Mouse (Mus musculus): ENCODE results near the gene Atp2c1.

Gene Atp2c1

DNA sequence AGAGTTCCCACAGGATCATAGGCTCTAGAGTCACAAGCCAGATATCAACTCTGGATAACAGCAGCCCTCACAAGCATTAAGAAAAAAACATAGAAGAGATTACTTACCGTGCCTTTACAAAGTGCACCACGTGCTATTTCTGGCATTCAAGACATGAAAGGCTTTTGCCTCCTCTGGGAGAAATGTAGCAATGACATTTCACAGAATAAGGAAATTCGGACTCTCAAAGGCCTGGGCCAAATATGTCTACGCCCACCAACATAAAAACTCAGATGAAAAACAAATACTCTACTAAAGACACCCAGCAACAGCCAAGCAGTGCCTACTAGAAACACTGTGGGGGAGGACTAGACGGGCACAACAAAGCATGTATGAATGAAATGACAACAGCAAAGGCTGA lies 38.8 kb downstream of the Atp2c1 start:
- in situ Hi-C loops (cut with MseI, MboI) = no loop called here

DNA sequence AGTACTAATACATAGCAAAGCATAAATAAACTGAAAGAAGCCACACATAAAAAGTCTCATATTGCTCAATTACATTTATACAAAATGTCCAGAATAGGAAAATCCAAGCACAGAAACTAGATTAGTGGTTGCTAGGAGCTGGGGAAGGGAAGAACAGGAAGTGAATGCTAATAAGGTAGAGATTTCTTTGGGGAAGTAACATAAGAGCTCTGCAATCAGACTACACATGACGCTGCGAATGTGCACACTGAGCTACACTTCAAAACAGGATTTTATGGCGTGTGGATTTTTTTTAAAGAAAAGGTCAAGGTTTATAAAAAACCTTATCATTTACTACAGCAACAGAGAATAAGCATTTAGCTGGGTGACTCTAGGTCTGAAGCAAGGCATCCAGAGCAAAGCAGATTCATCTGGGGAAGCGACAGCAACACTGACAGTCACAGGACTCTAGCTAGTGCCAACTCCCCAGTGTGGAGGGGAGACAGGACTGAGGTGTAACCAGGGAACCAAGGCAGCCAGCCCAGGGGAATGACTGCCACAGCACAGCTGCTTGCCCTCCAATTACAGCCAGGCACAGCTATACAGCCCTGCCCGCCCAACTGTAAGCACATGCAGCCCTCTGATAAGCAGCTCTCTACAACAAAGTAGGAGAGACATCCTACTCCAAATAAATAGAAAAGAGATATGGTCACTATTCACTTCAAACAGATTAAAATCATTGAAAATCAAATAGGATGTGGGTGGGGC lies 42.6 kb downstream of the Atp2c1 start:
- in situ Hi-C loops (cut with MseI, MboI) = no loop called here

DNA sequence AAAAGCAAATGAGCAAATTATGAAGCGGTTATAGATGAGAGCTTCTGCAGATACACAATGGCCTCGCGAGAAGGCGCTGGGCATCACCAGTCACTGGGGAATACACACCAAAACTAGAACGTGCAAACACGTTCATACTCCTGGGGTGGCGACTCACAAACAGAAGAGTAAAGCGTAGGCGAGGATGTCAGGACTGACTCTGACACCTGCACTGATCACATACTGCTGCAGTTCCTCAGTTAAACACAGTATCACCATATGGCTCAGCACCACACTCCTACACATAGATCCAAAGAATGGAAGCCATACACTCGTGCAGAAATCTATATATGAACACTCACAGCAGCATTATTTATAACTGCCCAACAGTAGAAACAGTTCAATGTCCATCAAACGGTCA lies 43.2 kb downstream of the Atp2c1 start:
- in situ Hi-C loops (cut with MseI, MboI) = no loop called here

DNA sequence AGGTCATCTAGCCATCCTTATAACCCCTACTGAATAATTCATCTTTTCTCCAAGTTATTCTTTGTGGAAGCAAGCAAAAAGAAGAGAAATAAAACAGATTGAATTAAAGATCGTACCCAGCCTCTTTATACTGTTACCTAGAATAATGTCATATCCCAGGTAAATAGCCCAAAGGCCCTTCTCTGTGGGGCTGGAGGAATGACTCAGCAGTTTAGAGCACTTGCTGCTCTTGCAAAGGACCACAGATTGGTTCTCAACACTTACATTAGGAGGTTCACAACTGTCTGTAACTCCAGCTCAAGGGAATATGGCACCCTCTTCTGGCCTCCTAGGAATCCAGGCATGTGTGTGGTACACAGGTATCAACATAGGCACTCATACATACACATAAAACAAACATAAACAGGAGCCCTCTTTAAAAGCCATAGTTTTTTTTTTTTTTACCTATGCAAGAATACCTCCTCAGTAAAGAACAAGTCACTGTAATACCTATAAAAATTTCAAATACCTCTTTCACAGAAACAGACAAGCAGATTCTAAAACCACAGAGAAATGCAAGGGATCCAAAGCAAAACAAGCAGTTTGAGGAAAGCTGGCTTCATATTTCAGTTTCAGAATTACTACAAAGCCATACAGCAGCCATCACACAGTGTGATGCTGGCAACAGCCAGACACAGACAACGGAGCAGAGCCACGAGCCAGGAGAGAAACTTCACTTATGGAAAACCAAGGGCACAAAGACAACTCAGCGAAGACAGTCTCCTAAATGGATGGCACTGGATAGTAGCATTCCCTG lies 44.2 kb downstream of the Atp2c1 start:
- in situ Hi-C loops (cut with MseI, MboI) = no loop called here

DNA sequence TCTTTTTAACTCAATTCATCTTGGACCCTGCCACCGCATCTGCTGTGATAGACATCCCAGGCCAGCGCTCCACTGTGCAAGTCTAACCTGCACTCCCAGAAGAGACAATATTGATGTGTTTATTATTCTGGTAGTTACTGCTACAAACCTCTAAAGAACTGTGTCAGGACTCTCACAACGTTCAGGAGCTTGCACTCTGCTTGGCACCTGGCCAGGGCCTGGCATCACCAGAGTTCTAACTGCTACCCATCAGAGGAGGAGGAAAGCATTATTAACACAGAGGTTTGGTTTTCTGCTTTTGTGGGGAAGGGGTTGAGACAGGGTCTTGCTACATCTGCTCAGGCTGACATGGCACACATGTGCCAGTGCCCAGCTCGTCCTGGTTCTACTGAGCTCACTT lies 45.0 kb downstream of the Atp2c1 start:
- in situ Hi-C loops (cut with MseI, MboI) = no loop called here

DNA sequence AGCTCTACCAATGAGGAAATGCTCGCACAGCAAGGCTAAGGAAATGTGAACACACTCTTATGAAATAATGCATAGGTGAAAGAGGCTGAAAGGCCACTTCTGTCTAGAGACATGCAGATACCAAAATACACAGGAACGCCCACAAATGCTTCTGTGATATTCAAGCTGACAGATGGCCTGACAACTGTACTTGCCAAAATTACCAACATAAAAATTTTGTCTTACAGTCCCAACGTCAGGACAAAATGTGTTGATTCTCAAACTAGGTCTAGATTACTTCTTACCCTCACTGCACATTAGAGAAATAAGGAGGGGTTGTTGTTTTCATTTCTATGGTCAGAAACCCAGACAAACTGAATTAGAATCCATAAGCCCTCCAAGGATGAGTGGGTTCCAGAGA lies 51.0 kb downstream of the Atp2c1 start:
- in situ Hi-C loops (cut with MseI, MboI) = no loop called here

DNA sequence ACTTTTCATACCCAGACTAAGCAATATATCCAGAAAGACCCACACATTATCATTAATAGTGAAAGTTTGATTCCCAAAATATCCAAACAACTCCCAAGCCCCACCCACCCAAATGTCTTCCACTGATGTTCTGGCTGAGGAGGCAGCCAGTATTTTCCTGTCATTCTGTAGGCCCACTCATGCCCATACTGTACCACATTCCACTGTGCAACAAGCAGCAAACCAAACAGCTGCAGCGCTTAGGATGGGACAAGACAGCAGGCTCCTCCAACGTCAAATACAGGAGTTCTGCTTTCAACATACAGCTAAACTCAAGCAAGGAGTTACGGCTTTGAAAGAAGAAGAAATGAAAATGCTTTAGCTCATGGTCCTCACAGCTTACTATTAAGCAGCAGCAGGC lies 52.2 kb downstream of the Atp2c1 start:
- in situ Hi-C loops (cut with MseI, MboI) = no loop called here

DNA sequence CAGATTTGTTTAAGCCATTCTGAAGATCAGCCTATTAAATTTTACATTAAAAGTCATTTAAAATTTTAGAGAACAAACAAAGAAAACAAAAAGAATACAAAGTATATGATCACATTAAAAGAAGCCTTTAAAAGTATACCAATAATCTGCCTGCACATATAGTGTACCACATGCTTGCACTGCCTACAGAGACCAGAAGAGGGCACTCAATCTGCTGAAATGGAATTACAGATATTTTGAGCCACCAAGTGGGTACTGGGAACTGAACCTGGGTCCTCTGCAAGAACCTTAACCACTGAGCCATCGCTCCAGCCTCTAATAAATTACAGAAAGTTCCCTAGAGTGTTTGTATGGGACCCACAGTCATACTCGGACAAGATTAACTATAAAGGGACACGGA lies 59.3 kb downstream of the Atp2c1 start:
- in situ Hi-C loops (cut with MseI, MboI) = no loop called here

DNA sequence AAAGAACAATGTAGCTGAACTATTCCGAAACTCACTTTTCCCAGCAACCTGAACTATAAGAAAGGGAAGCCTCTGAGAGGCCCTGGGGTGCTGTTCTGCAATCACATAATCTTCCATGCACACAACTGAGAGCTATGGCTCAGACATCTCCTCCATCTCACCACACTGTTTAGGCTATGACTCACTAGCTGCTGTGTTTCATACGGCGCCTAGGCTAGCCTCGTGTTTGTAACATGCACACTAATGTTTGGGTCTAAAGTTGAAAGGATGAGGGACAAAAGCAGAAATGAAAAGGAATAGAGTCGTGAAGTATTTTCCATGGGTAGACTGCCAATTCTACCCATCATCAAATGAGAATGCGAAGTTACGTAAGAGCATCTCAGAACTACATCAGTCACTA lies 65.6 kb downstream of the Atp2c1 start:
- in situ Hi-C loops (cut with MseI, MboI) = no loop called here

DNA sequence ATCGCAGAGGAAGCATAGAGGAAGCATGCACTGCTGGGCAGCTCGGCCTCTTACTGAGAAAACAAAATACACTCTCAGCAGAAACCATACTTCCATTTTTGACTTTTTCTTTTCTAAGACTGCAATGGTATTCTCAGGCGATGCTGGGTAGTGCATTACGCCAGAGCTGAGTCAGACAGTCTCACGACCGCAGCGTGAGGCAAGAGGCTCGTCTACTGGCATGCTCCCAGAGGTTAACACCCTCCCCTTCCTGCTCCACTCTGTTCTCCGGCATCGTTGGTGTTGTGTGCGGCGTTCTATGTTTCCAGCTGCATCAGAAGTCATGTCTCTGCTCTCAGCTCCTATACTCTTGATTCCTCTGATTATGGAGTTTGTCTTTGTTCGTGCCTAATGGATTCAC lies 68.1 kb downstream of the Atp2c1 start:
- in situ Hi-C loops (cut with MseI, MboI) = no loop called here

DNA sequence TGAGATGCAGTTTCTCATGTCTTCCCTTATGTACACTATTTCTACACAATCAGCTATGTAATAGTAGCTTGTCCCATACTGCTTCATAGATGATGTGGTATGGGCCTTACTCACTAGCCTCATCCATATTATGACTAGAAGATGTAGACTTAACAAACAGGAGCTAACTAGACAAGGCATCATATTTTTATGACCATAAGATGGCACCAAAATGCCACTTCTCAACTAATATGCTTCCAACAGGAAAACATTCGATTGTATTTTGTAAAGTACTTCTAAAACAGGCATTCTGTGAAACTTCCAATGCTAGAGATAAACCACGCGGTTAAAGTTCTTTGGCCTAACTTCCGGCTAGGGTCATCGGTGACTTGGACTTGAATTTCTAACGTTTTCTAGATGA lies 118.6 kb downstream of the Atp2c1 start:
- in situ Hi-C loops (cut with MseI, MboI) = no loop called here

DNA sequence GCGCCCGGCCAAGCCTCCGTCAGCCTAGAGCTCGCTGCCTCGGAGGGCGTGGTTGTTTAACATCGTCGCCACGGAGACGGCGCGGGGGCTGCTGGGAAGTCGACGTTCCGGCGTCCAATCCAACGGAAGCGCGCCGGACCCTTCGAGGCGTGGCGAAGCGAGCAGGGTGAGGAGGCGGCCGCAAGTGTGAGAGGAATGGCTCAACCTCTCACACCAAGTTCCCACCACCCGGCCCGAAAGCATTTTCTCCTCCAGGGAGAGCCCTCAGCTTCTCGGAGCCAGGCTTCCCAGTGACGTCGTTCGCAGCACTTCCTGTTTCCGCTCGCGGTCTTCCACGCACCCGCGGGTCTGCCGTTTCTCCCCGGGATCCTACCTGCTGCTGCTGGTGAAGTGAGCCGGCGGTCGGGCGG lies 131.9 kb downstream of the Atp2c1 start, which contains the start of the genes Aste1 and Nek11:
Aste1 (plus strand) TSS at position 175 of the 410 bp plus-strand sequence.
Nek11 (minus strand) TSS at position 307 of the 410 bp plus-strand sequence.
- in situ Hi-C loops (cut with MseI, MboI) = loop anchor here (25.0 kb wide), 2 partner anchors 808 to 833 kb away; no protein-coding TSS in a partner anchor

DNA sequence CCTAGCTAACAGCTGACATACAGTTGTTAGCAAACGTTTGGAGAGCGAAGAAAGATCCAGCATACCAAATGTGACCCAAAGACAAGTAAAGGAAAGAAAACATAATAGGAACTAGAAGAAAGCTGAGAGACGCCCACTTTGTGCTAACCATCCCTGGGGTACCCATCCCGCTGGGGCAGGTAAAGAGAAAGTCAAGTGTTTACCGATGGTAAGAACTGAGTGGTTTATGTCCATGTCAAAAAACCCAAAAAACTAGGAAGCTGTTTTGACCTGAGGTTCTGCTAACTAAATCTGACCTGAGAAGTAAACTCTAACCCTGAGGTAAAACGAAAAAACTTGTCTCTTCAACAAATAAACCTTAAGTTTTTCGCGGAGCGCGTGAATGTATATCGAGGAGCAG lies 132.4 kb downstream of the Atp2c1 start:
- in situ Hi-C loops (cut with MseI, MboI) = loop anchor here (25.0 kb wide), 2 partner anchors 807 to 832 kb away; no protein-coding TSS in a partner anchor

DNA sequence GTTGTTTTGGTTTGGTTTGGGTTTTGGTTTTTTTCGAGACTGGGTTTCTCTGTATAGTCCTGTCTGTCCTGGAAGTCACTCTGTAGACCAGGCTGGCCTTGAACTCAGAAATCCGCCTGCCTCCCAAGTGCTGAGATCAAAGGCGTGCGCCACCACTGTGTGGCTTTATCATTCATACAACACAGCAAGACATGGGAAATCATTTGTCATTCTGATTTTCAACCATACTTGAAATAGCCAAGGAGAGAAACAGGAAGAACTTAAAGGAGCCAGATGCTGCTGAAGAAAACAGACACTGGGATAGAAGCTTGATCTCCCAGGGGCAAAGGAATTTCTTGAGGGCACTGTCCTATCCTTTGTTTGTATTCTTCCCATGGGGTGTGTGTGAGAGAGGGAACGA lies 136.5 kb downstream of the Atp2c1 start:
- in situ Hi-C loops (cut with MseI, MboI) = loop anchor here (25.0 kb wide), 2 partner anchors 803 to 828 kb away; no protein-coding TSS in a partner anchor

DNA sequence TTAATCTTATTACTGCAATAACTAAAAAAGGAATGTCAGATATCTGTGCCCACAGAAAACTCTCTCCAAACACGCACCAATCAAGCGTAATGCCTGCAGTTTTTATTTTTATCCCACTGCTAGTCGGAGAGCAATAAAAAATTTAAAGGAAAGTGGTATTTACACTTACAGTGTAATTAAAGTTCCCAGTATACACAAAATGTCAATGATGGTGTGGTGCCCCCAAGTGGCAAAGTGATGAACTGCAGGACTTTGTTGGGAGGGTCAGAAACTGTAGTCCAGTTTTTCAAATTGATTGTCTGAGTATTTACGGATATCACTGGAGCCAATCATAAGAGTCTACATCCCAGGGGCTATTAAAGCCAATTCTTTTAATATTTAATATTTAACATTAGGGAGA lies 137.8 kb downstream of the Atp2c1 start:
- in situ Hi-C loops (cut with MseI, MboI) = loop anchor here (10.0 to 25.0 kb wide), 3 partner anchors 334 to 827 kb away; partner anchors contain the start of gene Mrpl3 (in 1 of the 2)

DNA sequence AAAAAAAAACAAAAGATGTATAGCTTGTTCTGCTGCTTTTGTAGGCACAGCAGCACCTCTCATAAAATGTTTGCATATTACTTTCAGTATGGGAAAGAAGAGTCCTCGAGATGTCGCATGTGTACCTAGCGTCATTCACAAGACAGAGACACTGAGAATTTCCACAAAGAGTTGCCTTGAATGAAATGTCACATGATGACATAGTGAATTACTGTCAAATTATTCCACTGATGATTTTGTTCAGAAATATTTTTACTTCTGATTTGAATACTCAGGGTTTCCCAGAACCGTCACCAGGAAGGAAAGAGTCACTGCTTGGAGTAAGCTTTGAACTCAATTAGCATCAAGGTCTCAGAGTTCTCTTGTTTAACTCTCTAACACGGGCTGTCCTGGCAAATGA lies 139.7 kb downstream of the Atp2c1 start:
- in situ Hi-C loops (cut with MseI, MboI) = loop anchor here (10.0 to 25.0 kb wide), 3 partner anchors 333 to 825 kb away; partner anchors contain the start of gene Mrpl3 (in 1 of the 2)

DNA sequence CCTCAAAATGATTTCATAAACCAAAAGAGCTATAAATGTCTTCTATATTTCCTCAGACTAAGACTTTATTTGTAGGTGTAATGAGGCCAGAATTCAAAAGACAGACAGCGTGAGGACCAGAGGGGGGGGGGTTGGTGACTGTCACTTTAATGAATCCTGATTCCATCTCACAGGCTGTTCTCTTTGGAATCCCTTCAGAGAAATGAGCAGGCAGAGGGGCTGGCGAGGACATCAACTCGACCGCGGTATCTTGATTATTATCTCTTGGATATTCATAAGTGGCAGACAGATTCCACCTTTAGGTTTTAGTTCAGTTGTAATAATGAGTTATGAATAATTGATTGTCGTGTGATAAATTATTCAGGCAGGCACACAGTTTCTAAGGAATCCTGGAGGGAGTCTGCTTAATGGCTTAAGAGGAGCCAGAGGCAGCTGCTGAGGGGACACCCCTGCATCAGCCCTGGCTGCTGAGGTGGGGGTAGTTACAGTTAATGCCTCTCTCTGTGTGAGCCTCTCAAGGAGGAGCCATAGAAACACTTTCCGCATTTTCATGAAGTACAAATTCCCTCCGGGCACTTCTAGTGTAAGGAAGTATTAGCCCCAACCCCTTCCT lies 147.5 kb downstream of the Atp2c1 start:
- in situ Hi-C loops (cut with MseI, MboI) = loop anchor here (10.0 to 25.0 kb wide), 3 partner anchors 325 to 817 kb away; partner anchors contain the start of gene Mrpl3 (in 1 of the 2)

DNA sequence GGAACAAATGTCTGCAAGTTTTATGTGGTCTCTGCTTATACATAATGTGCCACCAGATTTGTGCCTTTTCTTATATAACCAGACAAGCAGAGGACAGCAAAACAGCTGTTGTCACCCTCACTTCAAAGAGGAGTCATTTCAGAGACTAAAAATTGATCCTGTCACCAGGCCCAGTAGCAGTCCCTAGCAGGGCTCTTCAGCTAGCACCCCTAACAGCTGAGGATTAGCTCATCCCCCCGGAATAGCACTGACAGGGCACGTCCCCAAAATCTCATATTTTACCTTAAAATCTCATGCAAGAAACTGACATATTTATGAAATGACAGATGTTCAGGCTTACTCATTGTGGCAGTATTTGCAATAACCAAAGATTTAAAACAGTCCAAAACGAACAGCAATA lies 149.5 kb downstream of the Atp2c1 start:
- in situ Hi-C loops (cut with MseI, MboI) = loop anchor here (25.0 kb wide), 2 partner anchors 790 to 815 kb away; no protein-coding TSS in a partner anchor

DNA sequence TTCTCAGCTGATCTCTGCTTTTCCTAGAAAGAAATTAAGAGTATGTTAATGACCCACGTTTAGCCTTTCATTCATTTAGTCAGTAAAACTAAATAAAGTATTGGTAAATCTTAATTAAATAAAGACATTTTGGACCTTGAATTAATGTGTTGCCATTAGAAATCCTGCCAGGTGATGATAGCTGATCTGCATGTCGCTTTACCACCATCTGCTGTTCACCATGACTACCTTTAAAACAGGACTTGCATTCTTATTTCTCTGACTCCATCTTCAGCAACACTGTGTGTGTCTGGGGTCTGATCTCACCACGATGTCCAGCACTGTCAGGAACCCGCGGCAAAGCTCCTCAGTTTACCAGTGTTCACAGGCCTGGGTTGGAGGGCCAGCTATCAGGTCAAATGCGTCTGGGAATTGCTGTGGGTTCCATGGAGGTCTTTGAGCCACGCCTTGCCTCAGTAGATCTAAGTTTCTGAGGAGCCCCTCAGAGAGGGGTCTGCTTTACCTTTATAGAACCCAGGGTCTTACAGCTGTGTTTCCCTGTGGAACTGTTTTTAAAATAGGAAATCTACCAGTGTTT lies 150.1 kb downstream of the Atp2c1 start:
- in situ Hi-C loops (cut with MseI, MboI) = loop anchor here (25.0 kb wide), 2 partner anchors 790 to 815 kb away; no protein-coding TSS in a partner anchor

DNA sequence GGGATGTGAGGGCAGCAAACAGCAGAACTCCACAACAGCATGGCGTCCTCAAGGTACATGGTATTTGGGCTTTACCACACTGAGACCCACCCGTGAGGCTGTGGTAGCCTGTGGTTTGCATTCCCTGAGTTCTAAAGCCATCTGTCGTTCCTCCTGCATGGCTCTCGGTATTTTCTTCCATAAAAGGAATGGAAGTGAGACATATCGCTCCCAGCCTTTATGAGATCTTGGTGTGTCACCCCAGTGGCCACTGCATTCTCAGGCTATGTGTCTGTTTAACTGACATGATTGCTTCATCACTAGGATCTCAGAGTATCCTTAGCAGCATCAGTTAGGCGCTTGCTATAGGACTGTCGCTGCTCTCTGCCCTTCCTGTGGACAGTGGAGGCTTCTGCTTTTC lies 150.7 kb downstream of the Atp2c1 start:
- in situ Hi-C loops (cut with MseI, MboI) = loop anchor here (25.0 kb wide), 2 partner anchors 789 to 814 kb away; no protein-coding TSS in a partner anchor

DNA sequence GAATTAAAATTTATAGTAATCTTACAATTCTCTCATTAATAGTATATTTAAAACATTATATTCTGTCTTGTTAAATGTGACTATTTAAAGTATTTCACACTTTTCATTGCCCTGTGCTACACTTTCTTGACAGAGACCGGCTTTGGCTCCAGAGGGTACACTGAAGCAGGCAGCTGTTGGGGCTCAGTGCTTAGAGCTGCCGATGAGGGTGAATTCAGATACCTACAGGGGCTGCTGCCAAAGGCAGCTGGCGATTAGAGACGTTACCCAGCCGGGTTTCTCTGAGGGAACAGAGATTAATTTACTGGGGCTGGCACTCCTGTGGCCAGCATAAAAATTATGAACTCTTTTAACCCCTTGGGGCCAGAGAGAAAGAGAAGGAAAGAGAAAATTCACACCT lies 152.8 kb downstream of the Atp2c1 start:
- in situ Hi-C loops (cut with MseI, MboI) = no loop called here
